Mouse (Mus musculus) left cerebral cortex, postnatal 10 days (tissue): Measurements from ENCODE around the gene Fam229a. TPM values are rescaled to one million over a fixed set of nuclear protein-coding genes. Genes with fewer than 3 reads are reported as not detected.

ENCODE experiments used
- DNase-seq, 2 experiments: peaks; one replicate each; pipeline ENCODE4 v3.0.0; 2021 to 2022; ENCODE audit warnings: low spot score in 2 of 2, mixed read lengths in 1 of 2; ENCODE audit errors: extremely low spot score in 1 of 2
- intact Hi-C: fragments of 180-260 bp; cut with DNase I; formaldehyde crosslinking; loops from one replicate; pipeline ENCODE4 v1.15.1; 2025
- total RNA-seq, 2 experiments: library from RNA; stranded (reverse); gene quantifications; 2 replicates each; pipeline ENCODE4 v1.2.3; 2021

The Fam229a gene
- total RNA-seq, 2 experiments from 2014 or later: 1.8 TPM; not detected in 1

DNA sequence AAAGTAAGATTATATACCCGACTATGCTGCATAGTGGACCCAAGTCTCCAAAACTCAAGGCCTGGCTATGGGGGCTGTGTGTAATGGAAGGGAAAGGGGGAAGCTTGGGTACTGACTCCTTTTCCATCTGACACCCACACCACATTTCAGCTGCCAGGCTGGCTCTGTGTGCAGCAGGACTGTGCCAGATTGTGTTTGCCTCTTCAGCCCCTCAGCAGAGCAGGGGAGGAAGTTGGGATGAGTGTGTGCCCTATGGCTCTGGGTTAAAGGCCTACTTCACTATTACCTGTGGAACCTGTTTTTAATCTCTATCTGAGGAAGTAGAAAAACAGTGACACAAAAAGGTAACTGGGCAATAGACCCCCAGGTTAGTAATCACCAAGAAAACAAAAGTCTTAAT, 9.9 kb upstream of the Fam229a start:
- DNase-seq: no peak
- intact Hi-C loops: no loop called here

DNA sequence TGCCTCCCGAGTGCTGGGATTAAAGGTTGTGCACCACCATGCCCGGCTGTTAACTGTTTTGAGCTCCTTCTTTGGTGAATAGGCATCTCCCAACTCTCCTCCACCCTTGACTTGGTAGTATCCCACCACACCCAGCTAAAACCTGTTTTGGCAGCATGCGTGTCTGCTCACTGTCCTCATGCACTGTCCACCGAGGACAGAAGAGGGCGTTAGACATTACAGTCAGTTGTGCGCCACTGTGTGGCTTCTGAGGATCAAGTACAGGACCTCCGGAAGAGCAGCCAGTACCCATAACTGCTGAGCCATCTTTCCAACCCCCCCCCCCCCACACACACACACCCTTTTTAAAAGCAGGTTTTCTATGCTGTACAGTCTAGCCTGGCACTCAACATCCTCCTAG, 3.7 kb downstream of the Fam229a start:
- intact Hi-C loops: loop anchor here (5.0 kb wide), 1 partner anchor 113 kb away; no protein-coding TSS in a partner anchor
- DNase-seq: no peak

DNA sequence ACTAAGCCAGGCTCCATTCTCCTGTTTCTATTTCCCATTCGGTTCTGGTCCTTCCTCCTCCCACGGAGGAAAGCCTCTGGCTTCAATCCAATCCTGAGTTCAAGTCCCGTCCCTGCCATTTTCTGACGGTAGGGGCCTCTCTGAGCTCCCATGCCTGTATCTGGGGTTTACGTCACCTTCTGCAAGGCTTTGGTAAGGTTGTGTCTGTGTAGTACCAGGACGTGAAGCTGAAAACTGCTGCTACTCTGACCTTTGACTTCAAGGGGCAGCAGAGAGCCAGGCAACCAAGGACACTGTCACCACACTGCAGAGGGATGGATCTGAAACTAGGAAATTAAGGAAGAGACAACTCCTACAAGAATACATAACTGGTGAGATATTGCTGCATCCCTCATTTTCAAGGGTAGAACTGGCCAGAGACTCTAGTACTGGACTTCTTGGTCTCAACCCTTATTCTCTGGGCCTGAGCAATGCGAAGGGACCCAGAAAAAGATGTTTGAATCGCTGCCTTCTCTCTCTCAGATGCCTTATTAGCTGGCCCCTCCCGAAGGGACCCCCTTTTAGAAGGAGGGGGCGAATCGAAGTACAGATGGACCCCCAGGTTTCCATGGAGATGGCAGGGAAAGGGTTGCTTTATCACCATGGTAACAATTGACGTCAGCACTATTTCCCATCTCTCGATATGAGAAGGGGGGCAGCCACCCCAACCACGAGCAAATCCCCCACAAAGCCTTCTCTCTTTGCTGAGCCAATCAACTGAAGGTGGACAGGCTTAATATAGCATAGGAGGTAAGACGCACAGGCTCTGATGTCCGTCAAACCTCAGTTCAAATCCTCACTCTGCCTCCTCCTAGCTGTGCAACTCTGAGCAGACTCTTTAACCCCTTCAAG, 4.9 kb downstream of the Fam229a start:
- peak; percentile 60 to 91 for DNase-seq
- intact Hi-C loops: loop anchor here (5.0 kb wide), 1 partner anchor 111 kb away; no protein-coding TSS in a partner anchor

DNA sequence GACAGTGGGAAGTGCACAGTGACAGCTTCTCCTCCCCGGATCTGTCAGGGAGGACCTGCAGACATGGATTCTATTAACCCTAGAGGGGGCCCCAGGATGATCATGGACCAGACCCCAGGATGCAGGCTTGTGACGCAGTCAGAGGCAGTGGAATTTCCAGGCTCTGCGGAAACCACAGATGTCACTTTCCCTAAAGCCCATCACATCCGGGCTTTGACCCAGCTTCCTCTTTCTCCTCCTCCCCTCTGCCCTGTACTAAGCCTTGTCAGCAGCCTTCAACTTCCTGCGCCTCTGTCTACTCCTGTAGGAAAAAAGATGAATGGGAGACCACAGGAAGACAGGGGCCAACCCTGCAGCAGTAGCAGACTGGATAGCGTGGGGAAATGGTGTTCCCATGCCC, 5.6 kb downstream of the Fam229a start:
- DNase-seq: peak in 1 of 2 experiments; percentile 29

DNA sequence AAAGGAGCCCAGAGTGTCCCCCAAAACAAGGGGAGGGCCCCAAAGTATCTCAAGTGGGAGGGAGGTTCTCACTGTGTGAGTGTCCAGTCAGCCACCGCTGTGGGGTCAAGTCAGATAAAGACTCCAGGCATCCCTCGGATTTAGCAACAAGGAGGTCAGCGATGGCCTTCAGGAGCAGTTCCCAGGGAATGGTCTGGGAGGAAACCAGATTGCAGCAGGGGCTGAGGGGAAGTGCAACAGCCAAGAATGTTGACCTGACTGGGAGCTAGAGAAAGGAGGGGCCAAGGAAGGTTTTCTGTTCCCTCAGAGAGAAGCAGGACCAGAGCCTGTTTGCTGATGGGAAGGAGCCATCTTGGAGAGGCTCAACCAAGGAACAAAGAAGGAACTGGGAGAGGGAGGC, 8.0 kb downstream of the Fam229a start:
- intact Hi-C loops: loop anchor here (5.0 kb wide), 1 partner anchor 108 kb away; no protein-coding TSS in a partner anchor
- DNase-seq: no peak

More for the DNA sequence above, 5.6 kb downstream of the Fam229a start:
- intact Hi-C loops: loop anchor here (5.0 kb wide), 1 partner anchor 111 kb away; no protein-coding TSS in a partner anchor

DNA sequence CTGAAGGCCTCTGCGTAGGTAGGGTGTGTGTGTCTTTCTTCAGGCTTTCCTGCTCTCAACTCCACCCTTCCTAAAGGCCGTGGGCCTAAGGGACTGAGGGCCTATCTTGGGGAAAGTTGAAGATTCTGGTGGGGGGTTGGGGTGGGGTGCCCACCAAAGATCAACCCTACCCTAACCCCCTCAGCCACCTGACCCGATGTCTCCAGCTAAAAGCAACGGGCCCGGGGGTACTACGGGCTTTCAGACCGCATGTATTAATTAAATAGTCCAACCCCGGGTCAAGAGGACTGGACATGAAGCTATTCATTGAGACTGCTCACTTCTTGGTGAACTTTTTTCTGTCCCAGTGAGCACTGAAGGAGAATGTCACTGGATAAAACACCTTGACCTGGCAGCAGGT, 9.0 kb downstream of the Fam229a start:
- intact Hi-C loops: no loop called here
- DNase-seq: no peak

DNA sequence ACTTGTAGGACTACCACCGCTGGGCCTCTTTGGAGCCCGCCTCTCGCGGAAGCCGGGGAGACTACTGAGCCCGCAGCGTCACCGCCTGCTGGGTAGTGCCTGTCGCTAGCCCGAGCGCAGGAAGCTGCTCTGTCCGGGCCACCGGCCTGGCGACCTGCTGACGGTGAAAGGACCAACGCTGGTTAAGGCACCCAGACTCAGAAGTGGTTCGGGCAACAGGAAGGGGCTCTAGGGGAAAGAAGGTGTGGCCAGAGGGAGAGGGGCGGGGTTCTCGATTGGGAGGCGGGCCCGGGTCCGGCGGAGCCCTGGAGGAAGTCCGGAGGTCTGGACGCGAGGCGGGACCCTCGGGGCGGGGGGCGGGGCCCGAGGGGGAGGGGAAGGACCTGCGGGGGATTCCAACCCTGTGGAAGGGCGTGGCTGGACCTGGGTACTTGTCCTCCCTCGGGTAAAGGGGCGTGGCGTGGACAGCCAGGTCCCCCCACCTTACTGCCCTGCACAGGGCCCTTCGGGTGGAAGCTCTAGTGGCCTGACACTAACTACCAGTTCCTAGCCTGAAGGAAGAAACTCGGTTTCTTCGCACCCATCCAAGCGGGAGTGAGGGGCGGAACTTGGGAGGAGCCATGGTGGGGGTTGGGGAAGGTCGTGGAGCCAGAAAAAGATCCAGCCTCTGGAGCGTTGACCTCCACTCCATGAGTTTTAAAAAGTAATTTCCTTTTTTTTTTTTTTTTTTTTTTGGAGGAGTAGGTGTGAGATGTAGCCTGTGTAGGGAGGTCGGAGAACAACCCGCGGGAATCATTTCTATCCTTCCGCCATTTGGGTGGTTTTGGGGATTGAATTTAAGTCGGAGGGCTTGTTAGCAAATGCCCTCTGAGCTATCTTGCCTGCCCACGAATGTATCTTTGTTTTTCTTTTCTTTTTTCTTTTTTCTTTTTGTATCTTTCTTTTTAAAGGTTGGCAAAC, 9.9 kb downstream of the Fam229a start:
- intact Hi-C loops: no loop called here
- peak; percentile 53 to 91 for DNase-seq

DNA sequence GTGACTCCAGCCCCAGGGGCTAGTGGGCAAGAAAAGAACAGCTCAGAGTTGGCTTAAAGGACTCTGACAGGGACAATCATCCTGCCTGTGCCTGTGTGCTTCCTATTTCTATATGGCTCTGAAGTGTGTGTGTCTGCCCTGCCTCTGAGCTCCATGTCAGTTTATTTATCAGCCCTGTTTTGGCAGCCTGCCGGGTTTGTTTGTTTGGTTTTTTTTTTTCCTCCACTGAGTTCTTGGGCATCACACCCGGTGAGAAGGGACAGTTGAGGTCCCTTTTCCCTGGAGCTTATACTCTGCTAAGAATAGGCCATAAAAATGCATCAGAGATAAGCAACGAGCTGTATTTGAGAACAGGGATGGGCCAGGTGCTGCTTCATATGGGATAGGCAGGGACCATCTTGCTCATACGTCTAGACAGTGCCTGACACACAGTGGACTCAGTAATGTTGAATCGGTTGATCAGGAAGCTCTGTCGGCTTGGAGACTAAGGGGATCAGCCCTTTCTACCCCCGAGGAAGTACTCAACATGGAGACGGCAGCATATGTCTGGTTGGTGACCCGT, 11.4 kb downstream of the Fam229a start:
- intact Hi-C loops: no loop called here
- DNase-seq: no peak

DNA sequence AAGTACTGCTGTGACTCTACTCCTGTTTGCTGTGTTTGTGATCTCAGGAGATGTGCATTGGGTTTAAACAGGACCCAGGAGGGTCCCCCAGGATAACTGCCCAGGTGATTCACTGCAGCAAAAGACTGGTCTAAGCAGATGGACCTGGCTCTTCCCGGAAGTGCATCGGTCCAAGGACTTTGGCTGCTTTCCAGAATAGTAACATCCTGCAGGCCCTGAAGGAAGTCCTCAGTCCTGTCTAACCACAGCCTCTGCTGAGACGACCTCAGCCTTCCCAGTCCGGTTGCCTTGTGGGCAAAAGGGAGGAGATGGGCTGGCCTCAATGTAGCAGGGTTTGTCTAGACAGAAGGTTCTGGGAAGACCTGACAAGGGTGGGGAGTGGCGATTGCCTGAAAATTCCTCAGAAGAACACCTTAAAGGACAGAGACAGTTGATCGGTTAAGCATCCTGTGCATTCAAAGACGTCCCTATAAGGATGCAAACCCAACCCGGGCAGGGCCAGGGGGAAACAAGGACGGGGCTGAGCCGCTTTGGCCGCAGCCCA, 12.0 kb downstream of the Fam229a start:
- intact Hi-C loops: no loop called here
- no peak for DNase-seq

DNA sequence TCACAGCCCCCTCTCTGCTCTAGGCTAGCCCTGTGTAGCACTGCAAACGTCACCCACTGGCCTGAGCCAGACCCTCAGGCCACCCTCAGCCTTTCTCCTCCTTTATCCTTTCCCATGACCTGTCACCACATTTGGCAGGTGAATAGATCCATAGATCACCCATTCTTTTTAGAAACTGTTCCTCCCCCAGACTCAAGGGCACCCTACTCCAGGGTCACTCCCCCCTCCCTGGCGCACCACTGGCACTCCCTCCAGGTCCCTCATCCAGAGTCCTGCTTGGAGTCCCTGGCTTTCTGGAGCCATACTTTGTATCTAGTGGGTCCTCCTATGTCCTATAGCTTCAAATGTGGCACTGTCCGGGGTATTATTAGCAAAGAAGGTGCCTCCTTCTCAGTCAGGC, 14.5 kb downstream of the Fam229a start:
- intact Hi-C loops: no loop called here
- DNase-seq: no peak

DNA sequence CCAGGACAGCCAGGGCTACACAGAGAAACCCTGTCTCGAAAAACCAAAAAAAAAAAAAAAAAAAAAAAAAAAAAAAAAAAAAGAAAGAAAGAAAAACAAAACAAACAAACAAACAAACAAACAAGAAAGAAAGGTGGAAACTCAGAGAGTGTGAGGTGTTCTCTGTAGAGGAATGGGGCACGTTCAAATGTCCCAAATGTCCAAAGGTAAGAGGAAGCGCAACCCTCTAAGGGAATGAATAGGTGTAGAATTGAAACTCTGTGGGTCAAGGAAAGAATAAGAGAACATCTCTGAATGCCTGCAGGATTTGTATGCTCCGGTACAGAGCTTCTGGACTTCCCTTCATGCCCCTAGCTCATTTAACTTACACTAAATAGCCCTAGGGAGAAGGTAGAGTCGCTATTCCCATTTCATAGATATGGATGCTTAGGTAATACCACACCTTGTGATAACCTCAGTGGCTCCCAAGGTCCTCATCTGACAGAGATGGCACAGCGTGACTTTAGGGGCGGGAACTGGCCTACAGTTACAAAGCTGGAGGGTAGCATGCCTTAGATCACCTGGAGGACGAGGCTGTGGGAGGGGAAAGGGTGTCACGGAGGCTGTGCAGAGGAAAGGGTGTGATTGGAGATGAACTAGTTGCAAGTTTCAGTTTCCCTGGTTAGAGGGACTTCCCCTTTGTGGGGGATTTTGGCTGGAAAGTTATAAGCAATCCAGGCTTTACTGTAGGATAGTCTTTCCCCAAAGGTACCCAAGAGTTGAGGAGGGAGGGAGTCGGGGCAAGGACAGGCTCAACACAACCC, 16.6 kb downstream of the Fam229a start:
- intact Hi-C loops: no loop called here
- no peak for DNase-seq

DNA sequence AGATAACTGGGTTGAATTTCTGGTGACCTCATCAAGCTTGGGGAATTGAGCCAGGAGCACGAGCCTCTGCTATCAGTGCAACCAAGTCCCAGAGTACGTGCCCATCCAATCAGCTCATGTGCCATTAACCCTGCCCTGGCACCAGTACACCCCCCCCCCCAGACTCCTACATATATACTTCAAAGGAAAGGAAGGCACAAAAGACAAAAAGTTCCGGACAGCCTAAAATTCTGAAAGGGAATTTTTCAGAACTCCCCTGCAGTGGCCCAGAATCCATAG, 17.2 kb downstream of the Fam229a start:
- no peak for DNase-seq
- intact Hi-C loops: no loop called here

DNA sequence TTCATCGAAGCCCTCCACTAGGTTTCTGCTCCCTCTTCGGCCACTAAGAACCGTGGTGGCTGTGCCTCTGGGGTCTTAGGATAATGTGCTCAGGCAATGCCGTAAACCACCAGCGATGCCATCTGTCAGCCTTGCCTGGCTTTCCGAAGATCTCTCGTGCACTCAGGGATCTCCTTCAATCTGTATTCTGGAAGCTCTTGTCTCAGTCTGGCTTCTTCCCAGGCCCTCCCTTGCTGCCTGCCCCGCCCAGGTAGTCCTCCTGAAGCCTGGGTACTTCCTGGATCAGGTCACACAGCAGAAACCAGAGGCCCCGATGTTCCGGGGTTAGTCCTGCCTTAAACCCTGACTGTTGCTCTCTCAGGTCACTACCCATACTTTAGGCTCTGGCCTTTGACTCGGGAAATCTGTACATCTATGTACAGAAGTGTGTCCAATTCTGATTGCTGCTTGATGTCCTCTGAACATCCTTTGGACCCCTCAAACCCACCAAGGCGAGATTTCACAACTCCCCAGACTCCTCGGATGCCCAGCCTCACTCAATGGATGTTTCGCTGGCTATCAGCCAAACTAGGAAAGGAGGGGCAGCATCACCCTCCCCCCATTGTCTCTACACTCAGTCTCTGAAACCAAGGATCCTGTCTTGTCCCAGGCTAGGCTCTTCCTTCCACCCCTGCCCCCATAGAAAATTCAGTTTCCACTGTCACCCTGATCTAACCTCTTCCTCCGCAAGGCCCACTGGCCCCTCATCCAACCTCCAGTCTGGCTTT, 18.0 kb downstream of the Fam229a start:
- intact Hi-C loops: no loop called here
- no peak for DNase-seq

DNA sequence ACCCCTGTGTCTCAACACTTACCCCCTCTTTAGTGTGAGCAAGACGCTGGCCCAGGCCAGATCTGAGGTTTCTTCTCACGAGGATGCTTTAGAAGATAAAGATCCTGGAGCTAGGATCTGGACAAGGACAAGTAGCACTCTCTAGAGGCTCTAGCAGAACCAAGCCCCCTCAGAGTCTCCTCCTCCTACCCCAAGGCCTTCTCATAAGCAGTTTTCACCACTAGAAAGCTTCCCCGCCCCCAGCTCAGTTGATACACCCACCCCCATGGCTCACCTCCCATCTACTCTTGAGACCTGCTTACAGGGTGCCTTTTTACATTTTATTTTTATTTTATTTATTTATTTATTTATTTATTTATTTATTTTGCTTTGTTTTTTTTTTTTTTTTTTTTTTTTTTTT, 18.7 kb downstream of the Fam229a start:
- DNase-seq: no peak
- intact Hi-C loops: no loop called here

DNA sequence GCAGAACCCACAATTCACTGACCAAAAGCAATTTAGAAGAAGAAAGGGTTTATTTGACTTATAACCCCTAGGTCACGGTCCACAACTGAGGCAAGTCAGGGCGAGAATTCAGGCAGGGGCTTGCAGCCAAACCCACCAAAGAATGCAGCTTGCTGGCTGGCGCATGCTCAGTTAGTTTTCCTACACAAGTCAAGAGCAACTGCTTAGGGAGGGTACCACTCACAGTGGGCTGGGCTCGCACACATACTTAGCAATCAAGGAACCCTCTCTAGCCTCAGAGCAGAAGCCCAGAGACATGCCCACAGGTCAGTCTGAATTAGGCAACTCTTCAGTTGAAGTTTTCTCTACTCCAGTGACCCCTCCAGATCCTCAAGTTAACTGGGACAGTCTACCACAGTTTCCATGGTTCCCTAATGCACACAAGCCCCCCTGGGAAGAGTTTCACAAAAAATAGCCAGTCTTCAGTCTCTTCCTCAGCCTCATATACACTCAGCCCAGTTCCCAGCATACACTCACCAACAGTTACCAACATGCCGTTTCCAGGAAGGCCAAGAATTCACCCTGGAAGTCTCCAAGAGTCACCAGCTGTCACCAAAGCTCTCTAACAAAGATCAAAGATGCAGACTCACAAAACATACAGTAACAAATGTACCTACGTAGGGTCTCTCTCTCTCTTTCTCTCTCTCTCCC, 19.9 kb downstream of the Fam229a start:
- intact Hi-C loops: no loop called here
- no peak for DNase-seq

DNA sequence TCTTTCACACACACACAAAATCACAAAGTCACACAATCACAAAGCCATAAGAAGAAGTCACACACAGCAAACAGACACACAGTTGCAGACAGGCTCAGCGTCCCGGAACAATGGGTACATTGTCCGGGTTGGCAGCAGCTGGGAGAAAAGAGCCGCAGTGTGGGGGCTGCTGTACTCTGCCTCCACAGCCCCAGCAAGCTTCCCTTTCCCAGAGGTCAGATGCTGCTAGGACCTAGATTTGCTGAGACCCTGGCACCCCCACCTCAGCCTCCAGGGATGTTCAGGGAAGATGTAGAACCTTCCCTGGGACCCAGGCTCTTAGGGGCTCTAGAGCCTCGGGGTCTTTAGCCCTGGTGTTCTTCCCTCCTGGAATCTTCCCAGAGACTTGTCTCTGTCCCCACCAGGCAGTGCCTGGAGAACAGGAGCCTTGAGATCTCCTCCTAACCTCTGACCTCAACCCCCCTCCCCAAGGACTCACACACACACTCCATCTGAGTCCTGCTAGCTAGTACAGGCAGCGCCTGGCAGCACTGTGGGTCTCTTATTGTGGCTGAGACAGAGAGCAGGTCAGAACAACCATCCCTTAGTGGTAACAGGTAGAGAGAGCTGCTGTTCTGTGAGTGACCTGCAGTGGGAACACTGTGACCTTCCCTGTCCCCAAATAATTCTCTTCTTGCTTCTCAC, 20.6 kb downstream of the Fam229a start:
- DNase-seq: no peak
- intact Hi-C loops: no loop called here
